Mouse (Mus musculus) T-helper 1 cell (primary cell): Measurements from ENCODE around the gene Arsb.

Source experiments
- in situ Hi-C: fragments of 300-600 bp; cut with MboI, MseI; formaldehyde crosslinking; loops from one replicate; pipeline ENCODE4 v1.15.1; 2025; ENCODE audit warnings: high pct_unique_total_duplicates

Gene Arsb

DNA sequence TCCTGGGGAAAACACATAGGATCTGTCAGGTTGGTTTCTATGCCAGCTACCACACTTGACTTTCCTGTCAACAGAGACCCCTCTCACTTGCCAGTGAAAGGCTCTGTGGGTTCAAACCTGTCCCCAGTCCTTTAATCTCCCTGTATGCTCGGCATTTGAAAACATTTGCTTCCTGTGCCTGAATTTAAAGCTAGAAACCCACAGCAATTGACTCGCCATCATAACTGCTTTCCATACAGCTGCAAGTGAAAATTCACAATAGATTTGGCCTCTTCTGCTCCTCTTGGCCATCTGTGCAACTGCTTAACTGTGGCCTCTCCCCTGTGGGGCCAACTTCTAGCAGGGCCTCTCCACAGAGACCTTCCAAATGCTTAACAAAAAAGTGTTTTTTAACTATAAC lies 68.3 kb downstream of the Arsb start:
- in situ Hi-C loops = no loop called here

DNA sequence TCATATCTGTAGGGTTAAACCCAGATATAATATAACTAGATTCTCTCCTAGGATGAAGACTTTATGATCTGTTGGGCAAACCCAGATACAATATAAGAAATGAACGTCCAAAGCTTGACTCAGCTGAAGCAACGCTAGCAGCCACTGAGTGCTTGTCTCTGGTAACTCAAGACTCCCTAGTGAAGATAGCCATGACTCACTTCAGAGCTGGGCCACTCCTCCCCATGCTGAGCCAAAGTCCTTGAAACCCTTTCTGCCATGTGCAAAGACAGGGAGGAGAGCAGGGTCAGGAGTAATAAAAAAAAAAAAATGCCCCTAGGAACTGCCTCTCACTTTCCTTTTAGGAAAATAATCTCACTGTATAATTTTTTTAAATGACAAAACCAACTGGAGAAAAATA lies 68.7 kb downstream of the Arsb start:
- in situ Hi-C loops = no loop called here

DNA sequence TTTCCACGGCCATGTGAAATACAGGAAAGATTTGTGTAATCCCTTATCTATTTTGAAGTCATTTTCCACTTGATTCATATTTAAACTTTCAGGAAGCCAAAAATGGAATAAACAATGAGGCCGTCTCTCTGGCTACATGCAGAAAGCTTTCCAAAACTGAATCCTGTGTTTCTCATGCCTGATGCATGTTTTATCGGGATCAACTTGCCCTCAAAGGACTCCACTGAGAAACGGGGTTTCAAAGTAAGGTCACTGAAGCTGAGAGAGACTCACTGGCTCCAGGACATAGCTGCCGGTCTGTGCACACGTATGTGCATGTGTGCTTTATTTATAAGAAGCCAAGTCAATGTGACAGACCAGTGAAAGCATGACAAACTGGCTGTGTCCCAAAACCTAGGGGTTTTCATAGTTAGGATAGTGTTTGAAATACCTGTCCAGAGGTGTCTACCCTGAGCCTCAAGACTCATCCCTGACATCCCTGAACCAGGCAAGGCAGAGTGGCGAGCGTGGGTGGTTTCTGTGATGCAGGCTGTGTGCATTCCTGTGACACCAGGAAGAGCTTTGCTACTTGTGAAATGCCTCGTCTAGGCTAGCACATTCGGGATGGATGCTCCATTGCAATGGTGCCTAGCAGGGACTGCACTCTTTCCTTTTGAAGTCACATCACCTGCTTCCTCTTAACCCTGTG lies 75.5 kb downstream of the Arsb start:
- in situ Hi-C loops = no loop called here

DNA sequence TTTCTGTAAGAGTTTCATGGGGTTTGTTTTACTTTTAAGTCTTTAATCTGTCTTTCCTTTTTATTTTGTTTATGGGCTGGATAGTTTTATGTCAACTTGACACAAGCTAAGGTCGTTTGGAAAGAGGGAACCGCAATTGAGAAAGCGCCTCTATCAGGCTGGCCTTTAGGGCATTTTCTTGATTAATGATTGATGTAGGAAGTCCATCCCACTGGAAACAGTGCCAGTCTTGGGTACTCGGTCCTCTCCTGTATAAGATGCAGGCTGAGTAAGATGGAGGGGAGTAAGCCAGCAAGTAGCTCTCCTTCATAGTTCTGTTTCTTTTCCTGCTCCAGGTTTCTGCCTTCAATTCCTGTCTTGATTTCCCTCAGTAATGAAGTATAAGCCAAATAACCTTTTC lies 76.2 kb downstream of the Arsb start:
- in situ Hi-C loops = no loop called here

DNA sequence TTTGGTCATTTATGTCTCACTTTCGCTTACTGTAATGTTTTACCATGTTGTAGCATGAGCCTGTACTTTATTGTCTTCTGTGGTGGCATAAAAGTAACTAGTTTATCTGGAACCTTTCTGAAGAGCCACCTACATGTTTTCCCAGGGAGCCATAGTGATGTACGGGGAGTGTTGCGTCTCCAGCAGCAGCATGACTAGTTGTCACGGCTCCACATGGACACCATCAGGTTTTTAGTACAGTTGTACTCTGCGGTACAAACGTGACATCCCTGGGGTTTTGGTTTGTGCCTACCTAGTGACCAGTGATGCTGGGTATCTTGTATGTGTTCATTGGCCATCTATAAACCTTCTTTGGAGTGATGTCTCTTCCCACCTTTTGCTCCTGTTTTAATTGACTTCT lies 77.2 kb downstream of the Arsb start:
- in situ Hi-C loops = no loop called here

DNA sequence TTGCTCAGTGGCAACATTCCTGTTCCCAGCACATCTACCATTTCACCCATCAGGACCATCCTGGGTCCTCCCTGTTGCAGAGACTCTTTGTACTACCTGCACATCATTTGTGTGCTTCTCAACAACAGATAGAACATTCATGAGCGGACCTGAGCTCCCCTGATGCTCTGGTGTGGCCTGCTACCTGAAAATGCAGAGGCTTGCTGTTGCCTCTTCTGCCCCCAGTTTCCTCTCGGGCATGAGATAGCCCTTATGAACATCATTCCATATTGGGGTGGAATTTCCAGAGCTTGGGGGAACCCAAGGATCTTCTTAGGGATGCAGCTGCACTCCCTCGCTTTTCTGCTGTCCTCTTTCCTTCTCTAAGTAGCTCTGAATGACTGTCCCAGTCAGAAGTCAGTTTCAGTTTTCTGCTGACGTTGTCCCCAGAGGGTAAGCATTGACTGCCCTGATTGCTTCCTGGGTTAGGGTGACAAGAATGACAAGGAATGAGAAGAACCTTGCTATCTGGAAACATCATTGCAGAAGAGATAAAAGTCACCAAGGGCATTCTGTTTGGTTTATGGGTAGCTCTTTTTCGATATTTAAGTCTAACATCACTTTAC lies 78.4 kb downstream of the Arsb start:
- in situ Hi-C loops = no loop called here

DNA sequence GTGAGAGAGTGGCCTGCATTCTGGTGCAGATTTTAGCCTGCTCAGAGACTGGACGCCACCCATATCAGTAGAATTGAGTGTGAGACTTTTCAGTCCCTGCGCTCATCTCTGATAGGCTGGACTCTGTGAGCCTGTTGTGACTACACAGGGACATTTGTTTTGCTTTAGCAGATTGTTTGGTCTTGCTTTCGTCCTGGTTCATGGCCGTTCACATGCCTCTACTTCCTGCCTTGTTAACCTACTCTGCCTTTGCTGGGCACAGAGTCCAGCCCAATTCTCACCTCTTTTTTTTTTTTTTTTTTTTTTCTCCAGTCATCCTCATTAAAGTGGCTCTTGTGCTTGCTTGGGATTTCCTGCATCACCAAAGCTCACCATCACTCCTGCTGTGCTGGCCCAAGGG lies 79.2 kb downstream of the Arsb start:
- in situ Hi-C loops = no loop called here

DNA sequence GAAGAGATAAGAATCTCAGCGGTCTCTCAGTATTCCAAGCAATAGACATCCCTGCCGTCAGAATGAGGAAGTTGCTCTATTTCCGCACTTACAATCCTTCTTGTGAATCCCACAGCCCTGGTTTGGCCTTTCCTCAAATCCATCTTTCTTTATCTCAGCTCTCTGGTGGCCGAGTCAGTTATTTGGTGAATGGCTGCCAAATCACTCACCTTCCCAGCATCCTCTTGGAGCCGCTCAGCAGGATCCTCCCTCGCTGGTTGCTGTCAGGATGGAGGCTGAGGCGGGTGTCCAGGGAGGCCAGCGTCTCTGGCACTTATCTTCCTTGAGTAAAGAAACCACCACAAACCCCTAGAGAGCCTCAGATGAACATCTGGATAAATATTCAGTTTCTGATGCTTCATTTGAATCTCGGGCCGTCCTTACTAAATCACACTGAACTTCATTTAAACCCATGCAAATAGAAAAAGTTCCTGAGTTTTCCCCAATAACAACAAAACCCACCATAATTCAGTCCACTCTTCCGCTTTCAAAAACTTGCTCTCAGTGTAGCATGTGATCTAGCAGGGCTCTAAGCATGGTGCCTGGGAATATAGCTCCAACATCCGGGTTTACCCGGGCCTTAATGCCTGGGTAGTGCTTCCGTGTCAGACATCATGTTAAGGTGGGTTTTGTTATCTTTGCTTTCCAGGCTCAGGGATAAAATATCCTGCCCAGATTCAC lies 81.1 kb downstream of the Arsb start:
- in situ Hi-C loops = no loop called here

DNA sequence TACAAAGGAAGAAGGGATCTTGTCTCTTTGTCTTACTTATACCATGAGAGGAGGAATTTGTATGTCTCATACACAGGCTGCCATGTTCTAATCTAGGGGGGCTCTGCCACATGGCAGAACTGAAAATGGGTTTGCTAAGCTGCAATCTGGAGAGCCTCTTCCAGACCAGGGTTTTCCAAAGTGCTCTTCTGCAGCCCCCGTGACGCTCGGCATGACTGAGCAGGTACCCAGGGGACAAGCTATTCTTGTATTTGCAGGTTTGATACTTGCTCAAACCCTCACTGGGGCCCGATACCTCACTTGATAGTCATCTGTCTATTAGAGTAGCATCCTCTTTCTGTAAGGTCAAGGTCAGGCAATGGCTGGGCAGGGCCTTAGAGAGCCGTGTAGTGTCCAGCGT lies 82.3 kb downstream of the Arsb start:
- in situ Hi-C loops = no loop called here

DNA sequence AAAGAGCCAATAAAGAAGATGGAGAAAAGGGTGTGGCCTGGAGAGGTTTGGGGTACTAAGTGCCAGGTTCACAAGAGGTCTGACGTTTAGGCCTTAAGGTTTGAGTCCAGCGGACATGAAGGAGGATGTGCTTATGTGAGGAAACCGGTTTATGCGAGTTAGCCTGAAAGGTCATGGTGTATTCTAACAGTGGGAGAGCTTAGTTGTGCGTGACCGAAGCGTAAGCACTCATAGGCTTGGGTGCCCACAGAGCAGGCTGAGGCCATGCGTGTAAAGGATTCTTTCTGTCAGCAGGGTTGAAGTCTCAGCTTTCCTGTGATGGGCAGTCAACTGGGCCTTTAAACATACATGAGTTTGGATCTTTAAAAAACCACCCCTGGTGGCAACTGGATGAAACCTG lies 82.9 kb downstream of the Arsb start:
- in situ Hi-C loops = no loop called here

DNA sequence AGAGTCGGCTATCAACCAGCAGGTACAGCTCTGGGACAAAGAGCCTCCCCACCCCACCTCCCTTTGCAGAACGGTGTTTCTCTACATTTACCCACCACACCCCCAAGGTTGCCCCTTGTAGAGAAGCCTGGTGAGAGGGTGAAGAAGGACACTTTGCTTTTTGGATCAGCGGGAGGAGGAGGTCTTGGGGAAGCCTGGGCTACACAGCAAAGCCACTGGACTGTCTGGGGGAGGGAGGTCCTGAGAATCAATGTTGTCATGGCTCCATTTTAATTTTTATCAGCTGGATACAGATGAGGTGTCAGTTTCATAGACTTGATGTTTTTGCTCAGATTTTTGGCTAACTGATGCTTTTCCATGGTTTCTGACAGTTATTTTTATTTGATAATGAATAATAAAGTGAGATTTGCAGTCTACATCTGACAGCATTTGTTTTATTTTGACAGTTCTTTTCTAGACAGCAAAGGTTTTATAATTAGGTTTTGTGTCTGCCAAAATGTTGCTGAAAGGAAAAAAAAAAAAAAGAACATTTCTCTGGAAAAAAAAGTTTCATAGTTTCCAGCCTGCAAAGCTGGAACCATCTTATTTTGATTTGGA lies 83.6 kb downstream of the Arsb start:
- in situ Hi-C loops = no loop called here

DNA sequence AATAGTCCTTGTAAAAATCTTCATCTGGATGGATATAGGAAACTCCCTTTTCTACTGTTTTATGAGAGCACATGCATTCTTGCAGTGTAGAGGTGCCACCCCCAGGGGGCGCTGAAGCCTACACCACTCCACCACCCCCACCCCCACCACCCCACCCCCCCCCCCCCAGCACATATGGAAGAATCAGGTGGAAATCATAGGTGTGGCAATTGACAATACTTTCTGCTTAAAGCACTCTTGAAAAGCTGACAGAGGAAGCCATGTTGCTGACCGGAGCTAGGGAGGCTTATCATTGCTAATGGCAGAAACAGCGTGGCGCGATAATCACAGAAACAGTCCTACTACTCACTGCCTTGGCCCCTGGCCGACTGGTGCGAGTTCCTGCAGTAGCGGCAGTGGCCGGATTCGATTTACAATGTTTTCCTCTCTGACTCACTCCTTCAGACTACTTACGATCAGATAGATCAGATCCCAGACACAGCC lies 84.3 kb downstream of the Arsb start:
- in situ Hi-C loops = no loop called here

DNA sequence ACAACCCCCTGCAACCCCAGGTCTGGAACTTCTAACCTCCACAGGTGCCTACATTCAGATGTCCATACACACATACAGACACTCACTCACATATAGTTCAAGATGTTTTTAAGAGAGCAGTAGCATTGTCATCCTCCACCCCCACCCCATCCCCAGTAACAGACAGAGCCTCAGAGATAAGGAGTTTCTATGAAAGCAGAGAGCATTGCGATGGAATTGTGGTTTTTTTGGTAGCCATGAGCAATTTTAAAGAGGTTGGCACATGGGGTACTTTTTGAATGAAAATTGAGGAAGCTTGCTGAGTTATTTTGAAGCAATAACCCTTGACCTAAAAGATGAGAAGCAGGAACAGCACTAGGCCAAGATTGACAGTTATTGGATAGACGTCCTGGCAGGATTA lies 89.8 kb downstream of the Arsb start:
- in situ Hi-C loops = no loop called here

DNA sequence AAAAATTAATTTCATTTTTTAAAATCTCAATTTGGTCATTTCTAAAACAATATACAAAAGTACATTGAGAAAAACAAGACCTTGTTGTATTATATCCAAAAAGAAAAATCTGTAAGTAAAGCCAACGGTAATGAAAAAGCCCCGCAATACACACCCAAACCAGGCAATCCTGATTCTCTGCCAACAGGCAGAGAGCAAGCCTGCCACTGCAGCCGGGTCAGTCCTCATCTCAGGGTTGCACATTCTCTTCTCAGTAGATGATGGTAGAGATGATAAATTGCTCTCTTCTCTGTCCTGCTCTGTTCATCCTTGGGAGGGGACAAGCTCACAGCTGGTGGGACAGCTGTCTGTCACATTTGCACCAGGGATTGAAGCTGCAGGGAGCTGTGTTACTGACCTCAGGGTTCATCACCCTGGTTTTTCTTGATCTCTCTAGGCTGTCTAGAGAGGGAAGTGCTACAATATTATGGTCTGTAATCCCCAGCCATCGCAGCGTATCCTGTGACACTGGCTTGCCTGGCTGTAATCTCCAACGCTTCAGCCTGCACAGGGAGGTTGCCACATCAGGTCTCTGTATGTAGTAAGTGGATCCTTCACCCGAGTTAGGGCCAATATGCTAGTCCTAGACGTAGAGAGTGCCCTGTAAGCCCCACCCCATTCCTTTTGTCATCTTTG lies 92.8 kb downstream of the Arsb start:
- in situ Hi-C loops = no loop called here

DNA sequence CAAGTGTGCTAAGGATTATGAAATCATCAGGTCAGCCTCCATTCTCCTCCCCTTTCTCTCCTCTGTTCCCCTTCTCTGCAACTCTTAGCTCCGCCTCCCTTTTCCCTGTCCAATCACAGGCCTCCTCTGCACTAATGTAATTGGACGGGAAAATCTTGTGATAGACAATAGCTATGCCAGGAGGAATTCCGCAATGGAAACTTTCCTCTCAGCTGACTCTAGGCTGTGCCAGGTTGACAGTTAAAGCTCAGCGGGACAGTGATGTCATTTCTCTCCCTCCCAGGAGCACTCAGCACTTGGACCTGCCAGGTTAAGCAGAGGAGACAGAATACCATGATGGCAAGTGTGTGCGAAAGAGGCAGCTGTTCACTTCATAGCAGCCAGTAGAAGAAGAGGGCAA lies 95.2 kb downstream of the Arsb start:
- in situ Hi-C loops = no loop called here

DNA sequence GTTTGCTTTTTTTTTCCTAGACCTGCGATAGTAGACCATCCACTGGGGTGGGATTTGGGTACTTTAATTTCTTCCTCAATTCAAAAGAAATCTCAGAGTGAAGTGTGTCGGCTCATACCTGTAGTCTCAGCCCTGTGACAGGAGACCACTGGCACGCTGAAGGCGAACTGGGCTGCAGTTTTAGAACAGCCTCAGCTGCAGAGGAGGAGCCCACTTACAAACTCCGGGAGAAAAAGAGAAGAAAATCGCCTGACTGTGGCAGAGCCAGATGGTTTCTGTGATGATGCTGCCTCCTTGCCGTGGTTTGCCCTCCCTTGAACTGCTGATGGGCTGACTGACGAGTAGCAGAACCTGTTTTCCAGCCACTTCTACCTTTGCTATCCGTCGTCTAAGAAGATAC lies 100.3 kb downstream of the Arsb start:
- in situ Hi-C loops = no loop called here

DNA sequence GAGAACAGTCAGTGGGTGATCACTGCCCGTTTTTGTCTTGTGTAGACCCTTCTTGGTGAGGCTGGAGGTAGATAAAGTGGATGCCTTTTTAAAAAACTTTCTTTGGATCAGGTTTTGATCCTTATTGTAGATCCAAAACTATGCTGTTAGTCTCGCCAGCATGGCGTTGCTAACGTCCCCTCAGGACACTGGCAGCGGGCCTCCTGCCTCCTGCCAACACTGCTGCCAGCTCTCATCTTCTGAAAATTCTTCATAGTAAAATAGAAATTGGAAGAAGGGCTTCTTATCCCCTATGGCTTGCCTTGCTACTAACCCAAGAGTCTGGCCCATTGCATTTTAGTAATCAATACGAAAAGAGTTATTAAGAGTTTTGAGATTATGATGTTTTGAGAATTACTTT lies 101.2 kb downstream of the Arsb start:
- in situ Hi-C loops = no loop called here

DNA sequence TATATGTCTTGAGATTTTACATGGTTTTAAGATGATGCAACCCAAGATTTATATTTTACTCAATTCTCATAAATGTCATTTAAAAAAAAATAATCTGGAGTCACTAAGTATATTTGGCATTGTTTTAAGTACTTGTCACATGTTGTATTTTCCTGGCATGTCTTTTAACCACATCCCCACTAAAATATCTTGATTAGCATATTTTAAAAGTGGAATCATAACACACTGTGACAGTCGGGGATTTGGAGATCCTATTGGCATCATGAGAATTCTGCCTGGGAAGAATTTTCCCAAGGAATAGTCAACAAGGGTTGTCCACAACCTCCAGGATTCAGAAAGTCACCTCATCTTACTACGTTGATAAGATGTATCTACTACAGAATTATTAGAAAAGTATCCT lies 106.5 kb downstream of the Arsb start:
- in situ Hi-C loops = no loop called here

DNA sequence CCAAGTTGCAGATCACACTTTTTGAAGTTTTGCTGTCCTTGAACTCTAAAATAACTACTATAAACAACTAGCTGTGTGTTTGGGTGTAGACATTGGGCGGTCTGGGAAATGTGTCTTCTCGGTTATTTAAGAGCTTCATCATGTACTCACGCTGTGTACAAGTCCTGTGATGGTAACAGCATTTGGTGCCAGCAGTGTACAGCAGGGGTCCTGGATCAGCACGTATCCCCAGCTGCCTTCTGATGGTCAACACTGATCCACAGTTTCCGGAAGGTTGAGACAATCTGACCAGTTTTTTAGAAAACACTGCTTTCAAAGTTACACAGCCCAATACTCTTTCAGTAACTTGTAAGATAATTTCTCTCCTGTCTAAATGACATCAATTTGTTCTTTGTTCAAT lies 108.0 kb downstream of the Arsb start:
- in situ Hi-C loops = no loop called here

DNA sequence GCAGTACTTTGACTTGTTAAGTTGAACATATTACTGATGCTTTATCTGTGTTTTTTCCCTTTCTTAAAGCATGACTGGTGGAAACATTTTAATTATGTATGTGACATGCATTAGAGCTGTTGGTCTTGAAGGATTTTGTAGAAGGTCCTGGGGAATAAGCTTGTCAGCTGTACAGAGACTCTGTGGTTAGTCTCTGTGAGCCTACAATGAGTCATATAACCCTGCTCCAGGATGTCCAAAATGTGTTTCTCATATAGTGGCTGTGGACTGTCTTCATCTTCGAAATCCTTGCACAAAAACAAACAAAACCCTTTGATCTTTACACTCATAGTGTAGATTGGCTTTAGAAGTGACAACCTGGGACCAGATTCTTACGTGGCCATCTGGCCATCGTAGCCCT lies 110.7 kb downstream of the Arsb start:
- in situ Hi-C loops = no loop called here

DNA sequence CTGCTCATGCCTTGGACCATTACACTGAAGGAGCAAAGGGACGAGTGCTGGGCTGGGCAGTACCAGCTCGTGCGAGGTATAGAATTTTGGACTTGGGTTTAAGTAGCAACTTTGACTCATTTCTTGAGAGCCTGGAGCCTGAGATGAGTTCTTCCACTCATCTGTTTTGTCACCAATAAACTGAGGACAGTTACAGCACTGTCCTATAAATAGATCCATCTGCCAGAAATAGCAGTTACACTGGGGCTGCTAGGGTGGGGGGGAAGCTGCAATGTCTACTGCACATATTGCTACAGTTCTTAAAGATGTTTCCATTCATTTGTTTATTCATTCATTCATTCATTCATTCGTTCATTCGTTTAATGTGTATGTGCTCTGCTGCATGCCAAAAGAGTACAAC lies 115.6 kb downstream of the Arsb start:
- in situ Hi-C loops = no loop called here

DNA sequence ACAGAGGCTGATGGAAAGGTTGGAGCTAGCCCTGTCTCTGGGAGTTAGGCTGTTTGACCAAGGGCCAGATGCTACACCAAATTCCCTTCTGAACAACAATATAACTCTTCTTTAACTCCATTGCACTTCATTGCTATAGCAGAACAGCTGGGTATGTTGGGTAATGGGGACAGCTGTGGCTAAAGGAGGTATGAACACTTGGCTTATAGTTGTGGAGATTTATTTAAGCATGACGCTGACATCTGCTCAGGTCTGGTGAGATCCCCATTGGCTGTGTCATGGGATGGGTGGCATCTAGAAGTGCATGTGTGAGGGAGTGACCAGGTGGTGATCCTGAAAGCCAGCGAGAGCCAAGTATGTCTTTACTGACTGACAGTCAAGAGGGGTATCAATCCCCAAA lies 116.8 kb downstream of the Arsb start:
- in situ Hi-C loops = no loop called here
